Mouse (Mus musculus) activated CD4-positive, CD25-positive, alpha-beta regulatory T cell, adult 4 months (primary cell): ENCODE data around the gene Actn1. TPM values are rescaled to one million over a fixed set of nuclear protein-coding genes. Genes with fewer than 3 reads are reported as not detected.
"Not testable (repeated sequence)": the region's sequence is repeated elsewhere in the genome, so short reads cannot be mapped to it uniquely, and the experiment has no call there.

Experiments
- ATAC-seq: one replicate; pipeline ENCODE4 v1.8.0; 2017
- polyA plus RNA-seq, 2 experiments: library from polyadenylated mRNA; unstranded; fragments of 100-300 nt; shearing (Covaris generic); gene quantifications; one replicate each; pipeline ENCODE4 v1.2.1; 2017

Gene Actn1
- 10 to 100 TPM; 31.8 to 34.3 TPM for polyA plus RNA-seq

DNA sequence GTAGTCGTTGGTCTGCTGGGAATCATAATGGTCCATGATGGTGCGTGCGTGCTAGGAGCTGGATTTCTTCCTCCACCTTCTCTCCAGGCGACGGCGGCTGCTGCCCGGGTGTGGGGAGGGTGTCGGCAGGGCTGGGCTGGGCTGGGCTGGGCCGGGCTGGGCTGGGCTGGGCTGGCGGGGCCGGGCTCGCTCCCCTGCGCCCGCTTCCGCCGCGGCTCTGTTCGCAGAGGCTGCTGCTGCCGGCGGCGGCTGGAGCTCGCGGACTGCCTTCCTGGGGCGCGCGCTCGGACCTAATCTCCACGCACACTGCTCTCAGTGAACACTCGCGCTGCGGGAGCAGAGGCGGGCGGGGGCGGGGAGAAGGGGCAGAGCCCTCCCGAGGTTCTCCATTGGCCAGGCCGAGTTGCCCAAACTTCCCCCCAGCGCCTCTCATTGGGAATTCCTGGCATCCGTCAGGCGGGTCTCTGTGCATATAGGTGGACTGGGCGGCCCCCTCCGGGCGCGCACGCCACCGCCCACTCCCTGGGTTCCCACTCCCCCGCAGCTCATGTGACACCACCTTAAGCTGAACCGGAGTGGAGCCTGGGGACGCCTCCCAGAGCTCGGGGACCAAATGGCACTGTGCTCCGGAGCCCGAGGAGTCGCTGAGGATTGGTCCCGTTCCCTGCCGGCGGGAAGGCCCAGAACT, at the start of gene Actn1:
TSS of gene Actn1 (minus strand) at position 316 of the 688 bp plus-strand sequence.
- peak; percentile 33 for ATAC-seq

DNA sequence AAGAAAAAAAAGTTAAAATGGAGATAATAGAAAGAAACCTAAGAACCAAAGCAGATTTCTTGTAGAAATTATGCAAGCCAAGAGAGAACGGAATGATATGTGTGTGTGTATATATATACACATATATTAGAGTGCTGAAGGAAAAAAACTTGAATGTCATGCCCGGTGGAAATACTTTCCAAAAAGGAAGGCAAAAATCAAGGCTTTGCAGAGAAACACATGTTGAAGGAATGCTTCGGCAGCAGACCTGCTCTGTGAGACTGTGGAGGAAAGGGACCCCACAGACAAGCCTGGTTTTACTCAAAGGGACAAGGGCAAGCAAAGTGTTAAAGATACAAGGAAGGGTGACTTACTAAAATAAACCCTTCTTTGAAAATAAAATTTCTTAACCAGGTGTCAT, 47.4 kb upstream of the Actn1 start:
- ATAC-seq: no peak

DNA sequence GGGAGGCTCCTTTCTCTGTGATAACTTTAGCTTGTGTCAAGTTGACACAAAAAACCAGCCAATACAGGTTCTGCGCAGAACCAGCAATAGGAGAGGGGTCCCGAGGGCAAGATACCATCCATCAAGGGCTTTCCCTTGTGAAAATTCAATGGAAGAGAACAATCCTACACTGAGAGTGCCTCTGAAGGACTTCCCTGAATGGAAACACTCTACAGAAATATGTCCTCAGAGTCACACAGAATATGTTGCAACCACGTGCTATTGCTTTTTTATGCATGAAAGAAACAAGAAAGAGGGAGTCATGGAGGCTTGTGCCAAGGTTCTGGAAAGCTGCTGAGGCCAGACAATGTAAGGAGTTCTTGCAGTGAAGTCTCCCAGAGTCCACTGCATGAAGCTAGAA, 44.3 kb upstream of the Actn1 start:
- no peak for ATAC-seq

DNA sequence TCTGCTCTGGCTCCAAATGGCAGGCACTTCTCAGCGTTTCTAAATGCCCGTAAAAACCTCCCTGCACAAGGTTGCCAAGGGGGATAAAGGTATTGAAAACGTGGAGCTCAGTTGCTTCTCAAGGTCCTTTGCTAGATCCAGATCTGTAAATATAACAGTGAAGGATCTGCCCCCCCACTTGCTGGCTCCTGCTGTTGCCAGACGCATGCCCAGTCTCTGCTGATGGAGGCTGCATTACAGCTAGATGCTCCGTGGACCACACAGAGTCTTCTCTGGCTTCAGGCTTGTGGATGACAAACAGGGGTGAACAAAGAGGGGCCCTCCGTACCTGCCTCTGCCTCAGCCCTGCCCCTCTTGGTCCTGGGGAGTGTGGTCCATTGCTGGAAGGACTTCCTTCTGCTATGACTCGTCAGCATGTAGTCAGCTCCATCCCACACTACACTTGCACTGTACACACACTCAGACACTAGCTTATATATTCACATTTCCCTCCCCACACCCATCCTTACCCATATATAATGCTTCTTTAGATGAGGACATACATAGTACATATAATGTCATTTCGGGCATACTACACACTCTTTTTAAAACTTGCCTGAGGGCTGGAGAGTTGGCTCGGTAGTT, 40.8 kb upstream of the Actn1 start:
- no peak for ATAC-seq

DNA sequence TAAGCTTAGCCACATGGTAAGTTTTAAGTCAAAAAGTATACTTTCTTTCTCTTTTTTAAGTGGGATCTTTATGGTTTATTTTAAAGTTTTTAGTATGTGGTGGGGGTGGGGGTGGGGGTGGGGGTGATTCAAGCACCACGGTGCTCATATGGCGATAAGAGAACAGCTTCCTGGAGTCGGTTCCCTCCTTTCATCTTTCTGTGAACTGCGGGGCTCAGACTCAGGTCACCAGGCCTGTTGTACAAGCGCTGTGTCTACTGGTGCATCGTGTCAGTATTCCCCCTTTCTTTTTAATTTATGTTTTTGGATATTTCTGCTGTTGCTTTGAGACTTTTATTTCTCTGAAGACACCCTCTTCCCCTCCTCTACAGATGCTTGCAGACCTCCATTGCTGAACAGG, 38.5 kb upstream of the Actn1 start:
- no peak for ATAC-seq

DNA sequence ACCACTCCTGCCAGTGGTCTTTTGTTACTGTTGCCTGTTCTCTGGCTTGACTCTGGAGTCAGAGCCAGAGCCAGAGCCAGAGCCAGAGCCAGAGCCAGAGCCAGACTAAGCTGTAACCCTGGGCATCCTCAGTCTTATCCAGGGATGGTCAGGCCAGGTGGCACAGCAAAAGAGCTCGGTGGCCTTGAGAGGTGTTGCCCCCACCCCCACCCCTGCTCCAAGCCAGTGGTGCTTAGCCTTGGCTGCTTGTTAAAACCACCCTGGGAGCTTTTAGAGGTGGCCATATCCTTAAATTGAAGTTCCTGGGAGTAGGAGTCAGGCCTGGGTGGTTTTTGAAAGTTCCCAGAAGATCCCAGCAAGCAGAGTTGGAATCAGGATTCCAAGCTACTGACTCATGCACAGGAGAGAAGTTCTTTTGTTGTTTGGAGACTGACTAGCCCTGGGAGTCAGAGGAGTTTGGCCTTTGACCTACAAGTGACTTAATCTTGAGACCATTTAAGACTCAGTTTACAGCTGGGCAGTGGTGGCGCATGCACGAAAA, 31.8 kb upstream of the Actn1 start:
- ATAC-seq: no peak

DNA sequence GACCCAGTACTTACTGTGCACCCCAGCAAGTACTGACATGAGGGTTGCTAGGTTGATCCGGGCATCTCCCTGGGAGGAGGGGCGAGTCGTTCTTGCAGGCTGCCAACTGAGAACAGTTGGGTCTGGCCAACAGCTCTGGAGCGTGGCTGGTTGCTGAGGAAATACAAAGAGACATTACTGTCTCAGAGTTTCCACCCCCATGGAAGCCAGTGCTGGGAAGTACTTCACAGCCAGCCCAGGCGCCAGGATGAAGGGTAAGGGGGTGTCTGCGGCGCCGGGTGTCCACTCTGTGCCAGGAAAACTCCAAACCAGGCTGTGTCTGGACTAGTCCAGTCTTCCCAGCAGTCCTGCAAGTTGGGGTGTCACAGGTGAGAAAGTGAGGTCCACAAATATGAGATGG, 30.8 kb upstream of the Actn1 start:
- ATAC-seq: no peak

DNA sequence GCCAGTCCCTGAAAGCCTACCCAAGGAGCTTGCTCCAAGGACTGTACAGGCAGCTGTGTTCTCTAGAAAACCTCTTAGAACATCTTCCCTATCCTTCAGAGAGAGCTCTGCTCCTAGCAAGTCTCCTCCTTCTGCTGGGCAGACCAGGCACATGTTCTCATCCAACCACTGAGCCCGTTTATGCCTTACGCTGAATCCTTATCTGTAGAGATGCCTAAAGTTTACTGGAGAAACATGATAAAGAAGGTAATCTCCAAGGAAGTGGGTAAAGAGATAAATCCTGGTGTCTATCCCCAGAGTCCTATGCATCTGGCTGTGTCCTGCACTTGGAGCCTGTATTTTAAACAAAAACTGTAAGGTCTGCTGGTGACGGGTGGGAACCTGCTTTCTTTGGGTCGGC, 30.3 kb upstream of the Actn1 start:
- no peak for ATAC-seq

DNA sequence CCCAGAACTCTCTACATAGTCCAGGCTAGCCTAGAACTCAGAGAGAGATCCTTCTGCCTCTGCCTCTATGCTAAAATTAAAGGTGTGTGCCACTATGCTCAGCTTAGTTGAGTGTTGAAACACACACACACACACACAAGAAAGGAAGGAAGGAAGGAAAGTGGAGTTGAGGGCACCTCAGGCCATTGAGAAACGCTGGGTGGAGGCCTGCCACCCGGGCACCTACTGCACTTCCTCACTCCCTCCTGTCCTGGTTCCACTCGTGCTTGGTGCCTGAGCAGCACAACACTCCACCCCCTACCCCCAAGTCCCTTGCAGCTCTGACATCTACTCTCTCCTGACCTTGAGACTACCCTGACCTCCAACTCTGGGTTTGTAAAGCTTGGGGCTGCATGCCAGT, 29.6 kb upstream of the Actn1 start:
- ATAC-seq: no peak

DNA sequence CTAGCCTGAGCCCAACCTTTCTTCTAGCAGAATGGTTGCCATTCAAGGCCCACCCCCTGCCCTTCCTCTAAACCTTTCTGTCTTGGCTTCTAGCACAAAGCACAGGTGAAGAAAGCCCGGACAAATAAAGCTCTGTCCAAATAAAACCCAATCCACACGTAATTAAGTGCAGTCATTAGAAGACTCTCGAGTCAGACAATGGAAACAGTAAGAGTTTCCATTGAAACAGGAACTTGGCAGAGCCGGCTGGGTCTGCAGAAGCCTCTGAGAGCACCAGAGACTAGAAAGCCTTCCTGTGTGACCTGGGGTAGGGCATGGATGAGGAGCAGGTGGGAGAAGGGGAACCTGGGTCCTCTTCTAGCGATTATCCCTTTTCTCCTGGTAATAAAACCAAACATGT, 25.7 kb upstream of the Actn1 start:
- ATAC-seq: peak; percentile 54

- ATAC-seq: not testable (repeated sequence)
These were observed 24.1 kb upstream of the Actn1 start for GRCm38 (mm10) chr12:80284251-80284650.

GRCm38 (mm10) chr12:80278866-80279265, 18.7 kb upstream of the Actn1 start:
- ATAC-seq: no peak

DNA sequence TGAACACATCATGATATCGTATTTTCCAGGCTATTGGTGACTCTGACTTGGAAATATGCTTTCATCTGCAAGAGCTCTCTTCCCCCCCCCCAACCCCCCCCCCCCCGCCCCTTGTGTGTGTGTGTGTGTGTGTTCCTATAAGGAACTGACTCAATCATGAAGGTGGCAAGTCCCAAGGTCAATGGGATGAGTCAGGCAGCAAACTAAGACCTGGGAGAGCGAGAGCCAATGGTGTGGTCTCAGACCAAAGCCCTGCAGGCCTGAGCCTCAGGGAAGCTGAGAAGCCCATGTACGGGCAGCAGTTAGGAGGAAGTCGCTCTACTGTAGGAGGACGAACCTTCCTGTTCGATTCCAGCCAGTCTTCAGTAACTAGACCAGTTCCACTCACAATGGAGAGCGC, 17.3 kb upstream of the Actn1 start:
- ATAC-seq: no peak

DNA sequence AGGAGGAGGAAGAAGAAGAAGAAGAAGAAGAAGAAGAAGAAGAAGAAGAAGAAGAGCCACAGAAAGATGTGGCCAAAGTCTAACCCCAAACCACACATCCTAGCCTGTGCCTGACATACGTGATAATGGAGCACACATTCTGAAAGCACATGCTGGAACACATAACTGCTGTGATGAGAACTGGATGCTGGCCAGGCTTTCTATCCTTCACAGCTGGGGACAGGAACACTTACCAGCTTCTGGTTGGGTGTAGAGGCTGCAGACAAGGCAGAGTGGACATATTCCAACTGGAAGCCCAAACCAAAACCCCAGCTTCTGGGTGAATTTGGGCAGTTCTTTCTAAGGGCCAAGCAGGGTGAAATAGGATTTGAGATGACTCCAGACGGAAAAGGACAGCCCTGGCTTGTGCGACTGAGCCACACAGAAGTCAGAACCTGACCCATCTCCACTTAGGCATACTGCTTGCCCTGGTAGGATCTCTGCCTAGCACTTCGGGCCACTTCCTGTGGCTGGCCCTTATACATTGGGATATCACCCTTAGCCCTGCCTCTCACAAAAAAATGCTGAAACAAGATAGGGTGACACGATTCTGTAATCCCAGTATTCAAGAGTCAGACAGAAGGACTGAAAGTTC, 15.1 kb upstream of the Actn1 start:
- no peak for ATAC-seq

GRCm38 (mm10) chr12:80273020-80273686, 13.0 kb upstream of the Actn1 start:
- peak; percentile 79 for ATAC-seq

GRCm38 (mm10) chr12:80271806-80272205, 11.6 kb upstream of the Actn1 start:
- peak; percentile 25 for ATAC-seq

DNA sequence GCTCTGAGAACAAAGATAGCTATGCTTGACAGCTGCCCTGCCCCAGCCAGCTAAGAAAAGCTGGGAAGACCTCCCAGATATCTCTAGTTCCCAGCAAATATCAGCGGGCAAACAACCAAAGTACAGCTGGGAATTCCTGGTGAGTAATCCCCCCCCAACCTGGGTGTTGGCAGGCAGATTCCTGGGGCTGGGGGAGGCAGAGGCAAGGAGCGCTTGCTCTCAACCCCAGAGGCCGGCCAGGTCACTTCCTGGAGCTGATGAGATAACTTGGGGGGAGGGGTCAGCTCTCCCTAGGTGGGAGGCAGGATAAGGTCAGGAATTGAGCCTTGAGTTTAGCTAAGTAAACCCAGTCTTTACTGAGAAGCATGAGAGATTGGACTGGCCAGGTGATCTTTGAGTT, 10.8 kb upstream of the Actn1 start:
- ATAC-seq: no peak

GRCm38 (mm10) chr12:80269303-80269702, 9.1 kb upstream of the Actn1 start:
- no peak for ATAC-seq

DNA sequence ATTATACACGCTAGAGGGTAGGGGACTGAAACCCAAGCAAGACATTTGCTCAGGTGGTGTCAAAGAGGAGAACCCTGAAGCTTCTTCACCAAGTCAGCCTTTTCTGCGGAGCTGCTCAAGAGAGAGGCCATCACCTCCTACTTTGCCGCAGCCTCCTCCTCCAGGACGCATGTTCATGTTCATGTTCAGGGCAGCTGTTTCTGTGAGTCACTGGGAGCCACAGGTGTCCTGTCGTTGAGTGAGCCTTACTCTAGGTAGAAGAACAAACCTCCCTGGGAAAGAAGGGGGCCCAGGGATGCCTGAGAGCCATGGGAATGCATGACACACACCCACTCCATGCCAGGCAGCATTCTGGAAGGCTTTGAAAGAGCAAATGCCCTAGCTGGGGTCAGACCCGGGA, 7.8 kb upstream of the Actn1 start:
- ATAC-seq: no peak

GRCm38 (mm10) chr12:80264388-80264787, 4.2 kb upstream of the Actn1 start:
- not testable (repeated sequence) for ATAC-seq

DNA sequence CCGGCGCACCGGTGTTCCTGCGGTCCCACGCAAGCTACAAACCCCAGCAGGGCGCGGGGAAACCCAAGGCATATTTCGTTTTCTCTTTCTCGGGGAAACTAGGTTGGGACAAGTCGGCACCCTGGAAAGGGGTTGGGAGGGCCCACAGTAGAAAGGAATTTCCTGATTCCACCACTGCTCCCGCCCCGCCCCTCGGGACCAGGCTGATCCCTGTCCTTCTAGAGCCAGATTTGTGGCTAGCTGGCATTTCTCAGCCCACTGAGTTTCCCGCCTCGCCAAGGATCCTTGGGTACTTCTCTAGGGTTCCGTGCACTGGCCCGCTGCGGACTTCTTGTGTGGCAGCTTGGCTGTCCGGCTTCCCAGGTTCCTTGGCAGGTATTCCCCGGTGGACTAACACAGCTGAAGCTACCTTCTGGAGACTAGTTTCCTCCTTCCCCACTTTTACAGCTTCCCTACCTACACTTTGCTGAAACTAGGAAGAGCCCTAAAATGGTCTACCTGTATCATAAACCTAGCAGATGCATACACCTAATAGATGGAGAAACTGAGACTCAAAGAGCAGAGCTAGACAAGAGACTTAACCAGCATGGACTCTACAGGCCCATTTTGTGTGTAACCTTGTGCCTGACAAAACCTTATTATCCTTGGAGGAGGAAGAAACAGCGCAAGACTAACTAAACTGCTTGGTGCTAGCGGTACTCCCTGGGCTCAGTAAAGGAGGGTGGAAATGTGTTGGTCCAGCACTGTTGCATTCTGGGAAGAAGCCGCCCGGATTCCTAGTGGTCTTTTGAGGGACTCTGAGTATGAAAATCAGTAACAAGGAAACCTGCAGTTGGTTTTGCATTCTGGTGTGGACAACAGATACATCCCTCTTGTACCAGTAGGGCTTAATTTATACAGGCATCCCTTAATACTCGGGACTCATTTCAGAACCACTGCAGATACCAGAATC, 849 bp upstream of the Actn1 start:
- no peak for ATAC-seq
